Mouse (Mus musculus) 3134 (cell line): ENCODE measurements at regions not wholly inside any gene's neighbourhood (a gene's known extent, or its start where the extent isn't known, plus 50 kb on each side); places are given as distances from the start of the nearest gene placed in this dataset.

Experiments
- DNase-seq: peaks from one replicate; pipeline ENCODE4 v3.0.0-alpha.2; 2011; ENCODE audit warnings: low spot score; ENCODE audit not compliant: insufficient read length; ENCODE audit errors: extremely low read depth

GRCm38 (mm10) chr8:87282511-87282910, 189.9 kb downstream of the Cbln1 start:
- DNase-seq: no peak

GRCm38 (mm10) chr8:87273328-87273727, 199.1 kb downstream of the Cbln1 start:
- DNase-seq: no peak

- no peak for DNase-seq
Observed at GRCm38 (mm10) chr8:87270525-87271187, 201.8 kb downstream of the Cbln1 start.

- no peak for DNase-seq
Observed at GRCm38 (mm10) chr8:87268159-87268558, 204.2 kb downstream of the Cbln1 start.

- DNase-seq: no peak
Observed at GRCm38 (mm10) chr8:87264999-87265398, 207.4 kb downstream of the Cbln1 start.

GRCm38 (mm10) chr8:87260305-87260704, 212.1 kb downstream of the Cbln1 start:
- no peak for DNase-seq

- no peak for DNase-seq
Observed at GRCm38 (mm10) chr8:87242681-87243080, 229.7 kb downstream of the Cbln1 start.

GRCm38 (mm10) chr8:87237181-87237580, 235.2 kb downstream of the Cbln1 start:
- no peak for DNase-seq

- DNase-seq: no peak
Observed at GRCm38 (mm10) chr8:87236438-87236837, 236.0 kb downstream of the Cbln1 start.

- DNase-seq: no peak
Observed at GRCm38 (mm10) chr8:87235341-87236075, 236.9 kb downstream of the Cbln1 start.

GRCm38 (mm10) chr8:87234336-87234735, 238.1 kb downstream of the Cbln1 start:
- no peak for DNase-seq

GRCm38 (mm10) chr8:87233805-87234331, 238.5 kb downstream of the Cbln1 start:
- DNase-seq: no peak

GRCm38 (mm10) chr8:87231762-87232161, 240.6 kb downstream of the Cbln1 start:
- no peak for DNase-seq

GRCm38 (mm10) chr8:87230096-87230495, 242.3 kb downstream of the Cbln1 start:
- no peak for DNase-seq

GRCm38 (mm10) chr8:87229182-87229581, 243.2 kb downstream of the Cbln1 start:
- DNase-seq: no peak

GRCm38 (mm10) chr8:87228777-87229176, 243.6 kb downstream of the Cbln1 start:
- no peak for DNase-seq

- no peak for DNase-seq
Observed at GRCm38 (mm10) chr8:87225504-87226425, 246.6 kb downstream of the Cbln1 start.

GRCm38 (mm10) chr8:87220581-87220980, 251.8 kb downstream of the Cbln1 start:
- DNase-seq: no peak

- DNase-seq: no peak
Observed at GRCm38 (mm10) chr8:87218956-87219482, 253.4 kb downstream of the Cbln1 start.

GRCm38 (mm10) chr8:87214962-87215361, 257.4 kb downstream of the Cbln1 start:
- no peak for DNase-seq

- DNase-seq: no peak
Observed at GRCm38 (mm10) chr8:87210546-87210945, 261.9 kb downstream of the Cbln1 start.
